Mouse (Mus musculus) fibroblast of lung, adult 2 months (primary cell): ENCODE data around the gene Ier2.
"Not testable (repeated sequence)": the region's sequence is repeated elsewhere in the genome, so short reads cannot be mapped to it uniquely, and the experiment has no call there.

Experiments
- DNase-seq: peaks from one replicate; pipeline ENCODE4 v3.0.0-alpha.2; 2011; ENCODE audit warnings: low read depth

The Ier2 gene

DNA sequence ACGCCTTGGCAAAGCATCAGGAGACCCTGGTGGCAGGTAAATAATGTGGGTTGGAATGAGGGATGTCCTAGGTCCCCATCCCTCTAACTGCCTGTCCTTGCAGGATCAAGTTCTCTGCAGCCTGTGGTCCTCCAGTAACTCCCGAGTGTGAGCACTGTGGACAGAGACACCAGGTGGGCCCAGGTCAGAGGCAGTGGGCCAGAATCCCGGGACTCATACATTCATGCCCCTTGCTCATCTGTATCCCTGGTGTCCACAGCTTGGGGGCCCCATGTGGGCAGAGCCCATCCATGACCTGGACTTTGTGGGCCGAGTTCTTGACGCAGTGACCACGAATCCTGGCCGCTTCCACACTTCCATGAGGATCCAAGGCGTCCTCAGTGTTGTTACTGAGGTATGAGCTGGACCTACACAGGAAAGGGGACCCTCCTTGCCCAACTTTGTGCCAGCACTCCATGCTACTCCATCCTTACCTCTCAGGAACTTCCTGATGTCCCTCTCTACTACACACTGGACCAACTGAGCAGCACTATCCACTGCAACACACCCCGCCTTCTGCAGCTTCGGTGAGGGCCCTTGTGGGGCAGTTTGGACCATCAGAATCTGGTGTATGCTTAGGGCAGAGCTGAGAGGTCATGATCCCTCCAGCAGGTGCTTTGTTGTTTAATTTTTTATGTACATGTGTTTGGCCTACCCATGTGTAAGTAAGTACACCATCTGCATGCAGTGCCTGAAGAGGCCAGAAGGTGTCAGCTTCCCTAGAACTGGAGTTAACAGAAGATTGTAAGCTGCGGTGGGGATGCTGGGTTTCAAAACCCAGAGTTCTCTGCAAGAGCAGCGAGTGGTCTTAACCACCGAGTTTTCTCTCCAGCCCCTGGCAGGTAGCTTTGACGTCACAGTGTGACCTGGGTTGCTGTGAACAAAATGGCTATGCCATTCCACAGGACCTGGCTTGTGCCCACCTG is 34.8 kb upstream of the Ier2 start:
- DNase-seq, result no peak

DNA sequence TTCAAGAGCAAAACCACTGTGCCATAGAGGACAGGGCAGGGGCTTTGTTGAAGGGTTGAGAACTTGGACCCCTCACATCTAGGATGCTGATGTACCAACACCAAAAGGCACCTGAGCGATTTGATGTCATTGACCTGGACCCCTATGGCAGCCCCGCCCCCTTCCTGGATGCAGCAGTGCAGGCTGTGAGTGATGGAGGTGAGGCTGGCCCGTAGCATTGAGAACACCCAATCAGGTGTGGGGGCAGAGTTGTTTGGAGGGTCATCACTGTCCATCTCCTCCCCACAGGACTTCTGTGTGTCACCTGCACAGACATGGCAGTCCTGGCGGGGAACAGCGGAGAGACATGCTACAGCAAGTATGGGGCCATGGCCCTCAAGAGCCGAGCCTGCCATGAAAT is 32.5 kb upstream of the Ier2 start:
- DNase-seq, result no peak

DNA sequence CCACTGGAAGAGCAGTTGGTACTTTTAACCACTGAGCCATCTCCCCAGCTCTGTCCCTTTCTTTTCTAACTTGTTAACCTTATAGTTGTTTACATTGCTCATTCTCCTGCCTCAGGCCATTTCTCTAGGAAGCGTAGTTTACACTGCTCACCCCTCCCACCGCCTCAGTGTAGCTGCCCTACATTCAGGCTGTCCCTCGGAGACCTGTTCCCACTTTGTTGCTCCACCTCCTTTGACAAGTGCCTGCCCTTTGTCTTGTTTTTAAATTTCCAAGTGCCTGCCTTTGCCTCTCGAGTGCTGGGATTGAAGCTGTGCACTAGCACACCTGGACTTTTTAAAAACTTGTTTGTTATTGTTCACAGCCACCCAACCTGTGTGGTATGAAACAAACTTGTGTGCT is 30.7 kb upstream of the Ier2 start:
- no peak for DNase-seq

DNA sequence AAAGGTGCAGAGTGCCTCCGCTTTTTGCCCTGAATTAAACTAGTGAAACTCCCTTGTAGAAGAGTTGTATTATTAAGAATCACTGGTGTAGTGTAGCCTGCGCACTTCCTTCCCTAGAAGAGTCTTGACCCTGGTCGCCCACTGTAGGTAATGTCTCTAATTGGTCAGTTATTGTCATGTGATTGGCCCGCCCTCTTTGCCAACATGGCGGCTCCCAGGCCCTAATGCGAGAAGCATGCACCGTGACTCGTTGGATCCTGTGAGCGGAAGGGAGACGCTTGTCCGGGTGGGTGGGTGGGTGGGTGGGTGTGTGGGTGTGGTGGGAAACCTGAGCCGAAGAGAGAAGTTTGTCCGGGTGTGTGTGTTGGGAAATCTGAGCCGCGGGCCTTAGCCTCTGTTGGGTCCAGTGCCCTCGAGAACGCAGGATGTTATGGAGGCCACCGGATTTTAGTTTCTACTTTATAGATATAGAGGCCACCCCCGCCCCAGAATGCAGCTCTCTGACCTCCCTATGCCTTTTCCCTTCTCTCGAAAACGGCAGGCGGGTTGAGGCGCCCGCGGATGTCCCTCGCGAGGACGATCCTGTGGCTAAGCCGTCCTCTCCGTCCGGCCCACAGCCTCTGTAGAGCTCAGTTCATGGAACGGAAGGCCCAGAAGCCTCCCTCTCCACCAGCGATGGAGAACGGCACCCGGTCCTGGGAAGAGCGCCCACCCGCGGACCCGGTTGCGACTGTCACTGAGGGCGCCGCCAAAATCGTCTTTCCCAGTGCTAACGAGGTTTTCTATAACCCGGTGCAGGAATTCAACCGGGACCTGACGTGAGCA is 26.7 kb upstream of the Ier2 start:
- no peak for DNase-seq

DNA sequence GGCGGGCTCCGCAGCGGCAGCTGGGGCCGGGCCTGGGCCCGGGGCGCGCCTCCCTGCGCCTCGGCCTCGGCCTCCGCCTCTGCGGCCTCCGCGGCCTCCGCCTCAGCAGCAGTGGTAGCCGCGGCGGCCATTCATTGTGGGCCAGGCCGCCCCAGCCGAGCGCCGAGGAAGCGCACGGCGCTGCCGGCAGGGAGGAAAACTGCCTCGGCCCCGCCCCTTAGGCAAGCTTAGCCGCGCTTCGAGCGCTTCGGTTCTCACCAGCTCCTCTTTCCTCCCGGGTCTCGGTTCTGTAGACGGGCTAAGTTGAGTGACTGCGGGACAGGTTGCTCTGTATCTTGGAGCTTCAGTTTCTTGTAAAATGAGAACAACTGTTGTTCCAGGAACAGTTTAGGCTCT is 25.1 kb upstream of the Ier2 start, which contains the start of gene Nacc1:
Gene Nacc1, minus strand, starts transcription at position 158 of the 396 bp plus-strand sequence.
- DNase-seq, result no peak

DNA sequence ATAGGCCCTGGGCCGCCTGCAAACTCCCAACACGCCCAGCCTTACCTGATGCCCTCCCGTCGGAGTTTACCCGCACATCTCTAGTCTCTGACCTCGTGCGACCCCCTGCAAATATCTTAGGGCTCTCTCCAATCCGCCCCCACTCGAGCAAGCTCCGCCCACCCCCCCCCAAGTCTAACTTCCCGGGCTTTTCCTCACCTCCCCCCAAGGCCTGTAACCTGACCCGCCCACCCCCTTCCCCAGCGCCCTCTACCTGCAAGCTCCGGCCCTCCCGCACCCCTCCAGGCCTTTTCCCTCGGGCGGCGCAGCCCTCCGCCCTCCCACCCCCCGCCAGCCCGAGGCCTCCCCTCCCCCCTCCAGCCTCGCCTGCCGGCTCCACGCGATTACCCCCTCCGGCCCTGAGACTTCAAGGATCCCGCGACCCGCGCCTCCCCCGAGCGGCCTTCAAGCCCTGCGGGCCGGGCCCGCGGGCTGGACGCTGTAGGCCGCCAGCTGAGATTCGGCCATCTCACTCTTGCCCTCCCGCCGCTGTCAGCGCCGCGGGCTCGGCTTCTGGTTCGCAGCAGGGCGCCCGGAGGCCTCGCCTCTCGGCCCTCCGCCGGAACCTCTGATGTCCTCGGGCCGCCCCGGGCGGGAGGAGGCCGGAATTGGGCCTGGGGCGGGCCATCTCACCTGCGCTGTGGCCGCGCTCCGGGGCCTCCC is 24.5 kb upstream of the Ier2 start:
- DNase-seq, result no peak

DNA sequence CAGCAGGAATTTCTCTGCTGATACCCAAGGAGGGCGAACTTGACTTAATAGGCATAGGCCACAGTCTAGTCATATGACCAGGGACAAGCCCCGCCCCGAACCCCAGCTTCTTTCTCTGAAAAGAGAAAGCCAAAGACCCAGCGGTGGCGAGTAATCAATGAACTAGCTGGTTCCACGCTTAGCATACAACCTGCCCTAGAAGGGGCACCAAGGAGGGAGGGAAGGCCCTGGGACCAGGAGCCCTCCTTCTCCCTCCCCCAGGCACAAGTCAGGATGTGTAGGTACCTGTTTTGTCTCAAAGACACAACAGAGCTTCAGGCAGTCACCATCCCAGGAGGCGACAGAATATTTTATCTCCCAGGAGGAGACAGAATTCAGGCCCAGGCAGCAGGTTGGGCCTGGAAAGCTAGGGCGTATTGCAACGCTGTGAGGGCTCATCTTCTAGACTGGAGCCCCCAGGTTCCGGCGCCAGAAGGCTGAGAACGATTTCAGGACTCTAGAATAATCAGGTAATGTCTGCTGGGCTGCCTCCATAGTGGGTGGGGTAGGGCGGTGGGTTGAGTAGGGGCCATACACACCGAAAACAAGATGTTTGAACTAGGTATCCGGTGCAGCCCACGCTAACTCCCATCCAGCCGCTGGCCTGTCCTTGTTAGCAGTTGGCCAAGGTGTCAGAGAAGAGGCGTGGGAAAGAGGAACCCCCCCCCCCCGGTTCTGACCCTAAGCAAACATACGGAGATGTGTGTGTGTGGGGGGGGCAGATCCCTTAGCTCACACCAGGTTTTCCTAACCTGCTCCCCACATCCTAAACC is 23.7 kb upstream of the Ier2 start, which contains the start of gene Trmt1:
Gene Trmt1, plus strand, starts transcription at position 117 of the 812 bp plus-strand sequence.
- DNase-seq, result no peak

DNA sequence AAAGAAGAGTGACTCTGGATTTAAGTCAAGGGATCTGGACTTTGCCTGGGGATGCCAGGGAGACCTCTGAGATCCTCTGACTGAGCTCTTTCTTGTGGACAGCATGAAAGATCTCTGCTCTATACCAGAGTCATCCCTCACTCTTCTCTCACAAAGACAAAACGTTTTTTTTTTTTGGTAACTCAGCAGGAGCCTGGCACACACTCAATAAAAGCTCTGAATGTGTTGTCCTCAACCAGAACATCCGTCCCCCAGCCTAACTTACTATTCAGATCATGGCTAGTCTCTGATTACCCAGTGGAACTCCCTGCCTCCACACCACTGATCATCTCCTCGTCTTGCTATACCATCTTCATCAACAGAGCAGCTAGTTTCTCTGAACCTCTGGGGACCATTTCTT is 21.9 kb upstream of the Ier2 start:
- DNase-seq, result no peak

DNA sequence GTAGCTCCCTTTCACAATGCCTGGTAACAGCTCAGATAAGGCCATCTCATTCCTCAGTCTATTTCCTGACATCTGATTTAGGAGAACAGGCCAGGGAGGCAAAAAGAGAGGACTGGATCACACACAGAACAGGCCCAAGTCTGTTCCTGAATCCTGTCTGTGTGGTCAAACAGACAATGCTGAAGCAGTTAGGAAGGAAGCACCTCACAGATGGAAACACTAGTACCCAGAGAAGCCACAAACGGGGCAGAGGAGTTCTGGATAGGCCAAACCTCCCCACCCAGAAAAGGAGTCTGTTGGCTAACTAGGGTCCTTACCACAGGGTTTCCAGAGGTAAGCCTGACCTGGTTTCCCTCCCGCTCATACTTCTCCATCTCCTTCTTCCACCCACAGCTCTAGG is 19.6 kb upstream of the Ier2 start:
- DNase-seq, result no peak

DNA sequence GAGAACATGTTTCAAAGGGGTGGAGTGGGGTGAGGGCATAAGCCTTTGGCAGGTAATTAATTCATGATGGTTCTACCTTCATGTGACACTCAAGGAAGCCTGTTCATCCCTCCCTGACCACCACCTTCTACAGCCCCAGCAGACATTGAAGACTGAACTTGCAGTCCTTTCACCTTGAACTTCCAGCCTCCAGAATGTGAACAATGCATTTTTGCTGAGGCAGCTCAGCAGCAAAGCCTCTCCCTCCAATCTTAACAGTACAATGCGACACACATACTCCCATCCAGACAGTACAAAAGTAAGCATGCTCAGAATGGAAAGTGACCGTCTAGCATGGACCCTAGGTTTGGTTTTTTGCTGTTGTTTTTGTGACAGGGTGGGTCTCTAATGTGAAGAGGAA is 18.8 kb upstream of the Ier2 start:
- no peak for DNase-seq

DNA sequence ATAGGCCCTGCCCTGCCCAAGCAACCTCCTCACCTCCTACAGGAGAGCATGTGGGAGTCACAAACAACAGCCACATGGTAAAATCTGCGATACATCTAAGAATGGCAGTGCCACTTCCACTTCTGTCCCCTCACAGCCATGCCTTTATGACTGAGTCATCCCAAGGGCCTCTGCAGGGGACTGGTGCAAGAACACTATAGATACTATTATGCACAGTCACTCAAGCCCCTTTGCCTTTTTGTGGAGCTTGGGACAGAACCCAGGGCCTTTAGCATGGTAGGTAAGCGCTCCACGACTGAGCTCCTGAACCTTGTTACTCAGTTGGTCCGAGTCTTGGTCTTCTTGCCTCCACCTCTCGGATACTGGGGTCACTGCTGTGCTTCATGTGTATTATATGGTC is 14.7 kb upstream of the Ier2 start:
- no peak for DNase-seq

DNA sequence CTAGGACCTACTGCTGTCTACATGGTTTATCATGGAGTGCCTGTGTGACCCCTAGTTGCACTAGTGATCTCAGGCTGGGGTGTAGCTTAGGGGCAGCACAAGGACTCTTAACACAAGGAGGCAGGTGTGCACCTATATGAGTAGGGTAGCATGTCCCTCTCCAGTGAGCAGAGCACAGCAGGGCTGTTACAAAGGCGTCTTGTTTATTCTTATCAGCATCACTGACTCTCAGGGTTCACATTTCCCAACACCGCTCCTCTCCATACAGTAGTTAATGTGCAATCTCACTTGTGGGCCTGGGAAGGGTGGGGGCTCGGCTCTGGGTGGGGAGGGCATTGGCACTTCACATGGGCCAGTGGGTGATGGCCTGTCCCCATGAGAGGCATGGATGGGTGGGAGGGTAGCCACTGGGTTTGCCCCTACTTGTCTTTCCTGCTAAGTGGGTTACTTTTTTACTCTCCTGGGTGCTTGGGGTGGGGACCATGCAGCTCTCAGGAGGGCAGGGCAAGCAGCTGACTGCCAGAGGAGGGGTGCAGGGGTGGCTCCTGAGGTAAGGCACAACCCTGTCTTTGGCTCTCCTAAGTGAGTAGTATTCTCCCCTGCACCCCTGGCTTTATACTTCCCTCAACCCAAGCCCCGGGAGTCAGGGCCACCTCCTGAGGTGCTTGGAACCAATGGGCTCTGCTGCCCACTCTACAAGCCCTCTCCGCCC is 7.8 kb upstream of the Ier2 start:
- DNase-seq, result not testable (repeated sequence)

DNA sequence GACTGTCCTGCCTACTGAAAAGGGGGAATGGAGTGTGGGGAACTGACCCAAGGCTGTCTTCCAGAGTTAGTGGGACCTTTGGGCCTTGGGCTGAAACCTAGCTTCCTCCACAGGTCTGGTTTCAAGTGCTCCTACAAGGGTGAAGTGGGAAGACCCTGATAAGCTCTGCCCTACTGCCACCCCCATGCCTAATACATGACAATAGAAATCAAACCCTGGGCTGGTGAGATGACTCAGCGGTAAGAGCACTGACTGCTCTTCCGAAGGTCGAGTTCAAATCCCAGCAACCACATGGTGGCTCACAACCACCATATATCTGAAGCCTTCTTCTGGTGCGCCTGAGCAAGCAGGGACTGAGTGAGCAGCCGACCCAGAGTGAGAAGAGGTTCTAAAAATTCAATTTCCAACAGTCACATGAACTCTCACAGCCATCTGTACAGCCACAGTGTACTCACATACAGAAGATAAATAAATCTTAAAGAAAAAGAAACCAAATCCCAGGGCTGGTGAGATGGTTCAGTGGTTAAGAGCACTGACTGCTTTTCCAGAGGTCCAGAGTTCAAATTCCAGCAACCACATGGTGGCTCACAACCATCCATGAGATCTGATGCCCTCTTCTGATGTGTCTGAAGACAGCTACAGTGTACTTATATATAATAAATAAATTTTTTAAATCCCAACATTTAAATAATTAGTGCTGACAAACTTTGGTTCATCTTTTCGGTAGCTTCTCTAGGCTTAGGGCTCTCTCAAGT is 6.3 kb upstream of the Ier2 start:
- no peak for DNase-seq

DNA sequence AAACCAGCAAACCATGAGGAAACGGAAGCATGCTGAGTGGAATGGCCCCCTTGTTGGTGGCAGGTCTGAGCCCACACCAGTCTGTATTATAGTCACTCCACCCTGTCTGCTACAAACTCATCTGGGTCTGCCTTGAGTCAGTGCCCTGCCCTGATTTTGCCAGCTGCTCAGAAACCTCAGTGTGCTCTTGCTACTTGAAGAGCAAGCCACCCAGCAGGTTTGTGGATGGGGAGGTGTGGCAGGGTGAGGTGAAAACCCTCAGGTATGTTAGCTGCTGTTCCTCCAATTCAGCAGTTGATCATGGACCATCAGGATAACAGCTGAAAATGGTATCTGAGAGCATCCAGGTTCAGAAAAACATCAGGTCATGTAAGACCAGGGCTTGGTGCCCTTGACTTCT is 5.4 kb upstream of the Ier2 start:
- DNase-seq, result no peak

DNA sequence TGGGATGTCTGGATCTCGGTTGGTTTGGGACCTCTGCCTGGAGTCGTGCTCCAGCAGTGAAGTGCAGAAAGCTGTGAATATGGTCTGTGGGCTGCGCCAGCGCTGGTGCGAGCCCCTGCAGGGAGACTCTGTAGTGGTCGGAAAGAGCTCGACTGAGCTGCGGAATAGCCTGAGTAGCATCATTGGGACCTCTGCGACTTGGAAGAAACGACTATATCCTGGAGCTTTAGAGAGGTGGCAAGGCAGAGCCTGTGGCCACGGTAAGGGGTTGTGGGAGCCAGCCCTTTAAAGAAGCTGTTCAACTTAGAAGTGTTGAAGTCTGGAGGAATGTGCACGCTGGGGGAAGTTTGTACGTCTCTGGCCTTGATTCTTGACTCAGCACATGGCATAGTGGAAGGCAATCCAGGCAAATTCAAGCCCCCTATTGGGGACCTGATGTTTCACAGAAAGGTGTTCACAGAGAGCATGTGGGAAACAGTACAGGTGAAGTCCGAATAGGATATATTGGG is 2.8 kb upstream of the Ier2 start:
- DNase-seq, result no peak

DNA sequence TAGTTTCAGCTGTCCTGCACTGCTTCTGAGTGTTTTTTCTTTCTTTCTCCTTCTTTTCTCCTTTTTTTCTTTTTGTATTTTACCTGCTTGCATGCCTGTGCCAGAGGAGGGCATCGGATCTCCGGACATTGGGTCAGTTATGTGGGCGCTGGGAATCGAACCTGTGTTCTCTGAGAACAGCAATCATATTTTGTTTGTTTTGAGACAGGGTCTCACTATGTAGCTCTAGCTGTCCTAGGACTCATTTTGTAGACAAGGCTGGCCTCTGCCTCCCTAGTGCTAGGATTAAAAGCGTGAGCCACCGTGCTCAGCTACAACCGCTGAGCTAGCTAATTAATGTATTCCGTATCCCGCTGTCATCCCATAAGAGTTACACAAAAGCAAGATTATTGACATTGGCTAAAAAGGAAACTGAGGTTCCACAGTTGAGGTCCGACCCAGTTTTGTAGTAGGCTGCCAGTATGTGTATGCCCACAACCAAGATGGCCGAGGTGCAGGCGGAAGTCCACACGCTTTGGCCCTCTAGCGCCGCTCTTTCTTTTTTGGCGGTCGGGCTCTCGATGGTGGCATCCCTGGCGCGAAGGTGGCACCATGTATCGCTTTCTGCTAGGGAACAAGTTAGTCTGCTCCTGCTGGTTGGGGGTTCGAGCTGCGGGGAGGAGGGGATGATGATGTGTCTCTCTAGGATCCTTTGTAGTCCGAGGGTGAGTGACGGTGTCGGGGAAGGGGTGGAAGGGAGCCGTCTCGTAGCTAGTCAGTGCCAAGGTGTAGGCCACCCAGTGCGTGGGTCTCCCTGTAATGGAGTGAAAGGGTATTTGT is 2.1 kb upstream of the Ier2 start:
- no peak for DNase-seq

DNA sequence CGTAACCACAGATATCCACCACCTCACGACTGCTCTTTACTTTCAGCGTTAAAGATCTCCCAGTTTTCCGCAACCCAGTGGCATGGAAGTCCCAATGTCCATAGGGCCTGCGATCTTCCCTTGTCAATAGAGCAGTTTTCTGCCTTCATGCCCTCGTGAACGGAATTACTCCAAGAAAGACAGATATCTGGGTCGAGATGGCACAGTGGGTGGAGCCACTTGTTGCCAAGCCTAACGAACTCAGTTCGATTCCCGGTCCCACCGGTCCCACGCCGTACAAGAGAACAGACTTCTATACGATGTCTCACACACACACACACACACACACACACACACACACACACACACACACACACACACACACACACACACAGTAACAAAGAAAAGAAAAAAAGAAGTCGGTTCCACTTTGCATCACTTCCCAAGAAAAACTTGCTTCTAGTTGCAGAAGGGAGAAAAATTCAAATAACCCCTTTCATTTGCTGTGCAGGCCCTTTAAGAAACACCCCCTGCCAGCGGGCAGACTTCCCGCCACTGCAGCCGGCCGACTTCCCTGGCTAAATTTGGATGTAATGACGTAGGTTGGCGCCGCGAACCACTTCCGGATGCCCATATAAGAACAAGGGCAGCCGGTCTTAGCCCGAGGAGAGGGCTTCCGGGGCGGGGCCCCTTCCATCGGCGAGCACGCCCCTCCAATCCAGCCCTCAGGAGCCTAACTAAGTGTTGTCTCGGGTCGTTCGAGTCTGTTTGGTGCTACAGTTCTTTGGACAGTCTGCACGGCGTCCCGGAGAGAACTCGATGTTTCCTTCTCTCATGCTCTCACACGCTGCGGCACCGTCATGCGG is 1.1 kb upstream of the Ier2 start:
- DNase-seq, result peak; percentile 94

DNA sequence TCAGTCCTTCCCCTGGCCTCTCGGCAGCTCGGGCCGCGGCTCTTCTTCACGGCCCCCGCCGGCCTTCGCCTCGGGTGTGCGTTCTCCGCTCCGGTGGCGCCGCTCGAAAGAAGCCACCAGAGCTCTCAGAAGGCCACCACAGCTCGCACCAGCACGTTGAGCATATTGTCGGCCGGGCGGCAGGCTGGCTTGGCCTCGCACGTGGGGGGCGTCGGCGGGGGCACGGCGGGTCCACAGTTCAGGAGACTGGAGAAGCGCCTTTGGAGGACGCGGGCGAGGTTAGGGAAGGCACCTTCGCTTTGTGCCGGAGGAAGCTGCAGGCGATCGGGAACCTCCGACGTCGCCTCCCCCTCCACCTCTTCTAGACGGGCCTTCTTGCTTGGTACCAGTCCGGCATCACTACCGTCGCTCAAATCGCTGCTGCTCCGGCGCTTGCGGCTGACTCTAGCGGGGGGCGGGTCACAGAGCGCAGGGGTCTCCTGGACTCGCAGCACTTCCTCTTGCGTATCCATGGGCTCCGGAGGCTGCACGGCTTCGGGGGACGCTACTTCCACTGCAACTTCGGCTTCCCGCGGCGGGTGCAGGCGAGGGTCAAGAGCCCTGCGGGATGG is 586 bp downstream of the Ier2 start:
- no peak for DNase-seq
